Mouse (Mus musculus): ENCODE data around the gene Cyp4f40. TPM values are rescaled to one million over a fixed set of nuclear protein-coding genes. Genes with fewer than 3 reads are reported as not detected.

Cyp4f40 gene
- polyA plus RNA-seq (2015; fragmentation: Nextera tagmentation; extraction: Ambion mirVana), result not detected in 2 replicates

DNA sequence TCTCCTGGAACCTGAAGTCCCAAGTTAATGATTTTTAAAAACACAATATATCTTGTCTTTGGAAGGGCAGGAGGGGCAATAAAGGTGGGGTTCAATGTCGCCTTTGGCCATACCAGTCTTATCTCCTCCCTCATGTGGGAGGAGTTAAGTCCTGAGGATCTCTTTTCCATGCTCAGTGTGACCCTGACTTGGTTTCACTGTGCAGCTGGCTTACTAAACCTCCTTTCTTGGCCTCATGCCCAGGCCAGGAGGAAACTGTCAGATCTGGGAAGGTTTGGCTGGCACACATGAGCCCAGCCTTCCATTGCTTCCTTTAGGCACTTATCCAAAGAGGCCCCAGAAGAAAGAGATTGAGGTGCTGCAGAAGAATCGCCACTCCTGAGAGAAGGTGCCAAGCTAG is at the start of gene Cyp4f40:
Gene Cyp4f40 (plus strand): TSS at position 189 of the 400 bp plus-strand sequence.

DNA sequence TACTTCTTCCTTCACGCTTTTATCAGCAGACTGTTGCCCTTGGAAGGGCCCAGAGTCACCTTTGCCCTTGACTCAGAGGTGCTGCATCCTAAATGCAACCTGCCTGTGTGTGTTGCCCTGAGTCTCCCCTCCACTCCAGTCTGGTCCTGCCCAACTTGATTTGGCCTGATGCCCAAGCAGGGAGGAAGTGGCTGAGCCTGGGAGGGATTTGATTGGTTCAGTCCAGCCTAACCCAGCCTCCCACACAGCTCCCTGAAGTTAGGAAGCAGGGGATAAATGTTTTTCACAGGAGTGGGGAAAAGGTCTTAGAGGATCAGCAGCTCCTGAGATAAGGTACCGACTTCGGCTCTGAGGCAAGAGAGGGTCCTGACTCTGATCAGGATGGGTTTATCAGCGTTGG is 37.7 kb upstream of the Cyp4f40 start, which contains the start of gene Cyp4f37:
Gene Cyp4f37 (plus strand): TSS at position 292 of the 400 bp plus-strand sequence.

DNA sequence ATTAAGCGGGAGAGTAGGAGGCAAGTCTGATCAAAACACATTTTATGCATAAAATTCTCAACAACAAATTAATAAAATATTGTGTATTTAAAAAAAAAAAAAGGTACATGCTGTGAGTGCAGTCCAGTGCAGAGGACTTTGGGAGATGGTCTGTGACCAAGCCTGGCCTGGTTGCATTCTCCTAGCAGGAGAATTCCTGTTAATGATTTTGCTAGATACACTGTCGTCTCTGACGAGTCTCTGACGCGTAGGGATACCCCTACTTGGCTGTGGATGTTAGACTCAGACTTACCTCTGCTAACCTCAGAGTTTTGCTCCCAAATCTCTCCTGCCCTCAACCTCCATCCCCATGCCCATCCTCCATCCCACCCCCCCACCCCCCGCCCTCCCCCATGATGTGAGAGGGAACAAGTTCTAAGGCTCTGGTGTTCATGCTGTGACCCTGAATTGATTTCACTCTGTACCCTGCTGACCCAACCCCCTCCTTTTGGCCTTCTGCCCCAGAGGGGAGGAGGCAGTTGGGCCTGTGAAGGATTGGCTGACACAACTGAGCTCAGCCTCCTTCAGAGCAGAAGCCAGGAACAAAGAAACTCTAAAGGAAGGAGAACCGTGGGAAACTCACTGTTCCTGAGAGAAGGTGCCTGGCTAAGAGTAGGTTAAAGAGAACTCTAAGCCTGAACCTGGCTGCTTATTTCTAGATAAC is 26.5 kb downstream of the Cyp4f40 start, which contains the start of gene Cyp4f15:
Gene Cyp4f15 (plus strand): TSS at position 580 of the 703 bp plus-strand sequence.

Other genes starting within 250 kb of the Cyp4f40 start
- gene Pglyrp2, start 234.7 kb upstream of the Cyp4f40 start, polyA plus RNA-seq (2015; fragmentation: Nextera tagmentation; extraction: Ambion mirVana), result 0.09 TPM in 1 of 2 replicates, not detected in the other
- gene Cyp4f39, start 206.2 kb upstream of the Cyp4f40 start, polyA plus RNA-seq (2015; fragmentation: Nextera tagmentation; extraction: Ambion mirVana), result 1.1 TPM in 1 of 2 replicates, not detected in the other
- 2.3 and 2.9 TPM in 2 replicates for gene Cyp4f17, start 152.8 kb upstream of the Cyp4f40 start, polyA plus RNA-seq (2015; fragmentation: Nextera tagmentation; extraction: Ambion mirVana)
- 5.8 and 8.0 TPM in 2 replicates for gene Cyp4f16, start 122.3 kb upstream of the Cyp4f40 start, polyA plus RNA-seq (2015; fragmentation: Nextera tagmentation; extraction: Ambion mirVana)
- not detected in 2 replicates for gene Cyp4f37, start 37.6 kb upstream of the Cyp4f40 start, polyA plus RNA-seq (2015; fragmentation: Nextera tagmentation; extraction: Ambion mirVana)
- not detected in 2 replicates for gene Cyp4f15, start 26.7 kb downstream of the Cyp4f40 start, polyA plus RNA-seq (2015; fragmentation: Nextera tagmentation; extraction: Ambion mirVana)
- gene Zfp871, start 129.4 kb downstream of the Cyp4f40 start, polyA plus RNA-seq (2015; fragmentation: Nextera tagmentation; extraction: Ambion mirVana), result 14.3 and 16.7 TPM in 2 replicates
- 0.65 and 1.1 TPM in 2 replicates for gene Zfp811, start 151.0 kb downstream of the Cyp4f40 start, polyA plus RNA-seq (2015; fragmentation: Nextera tagmentation; extraction: Ambion mirVana)
- 3.8 and 5.4 TPM in 2 replicates for gene Zfp799, start 171.4 kb downstream of the Cyp4f40 start, polyA plus RNA-seq (2015; fragmentation: Nextera tagmentation; extraction: Ambion mirVana)
- 3.9 and 4.1 TPM in 2 replicates for gene Zfp870, start 232.7 kb downstream of the Cyp4f40 start, polyA plus RNA-seq (2015; fragmentation: Nextera tagmentation; extraction: Ambion mirVana)